Mouse (Mus musculus): ENCODE data around the gene Serpina16.
"Not testable (repeated sequence)": the region's sequence is repeated elsewhere in the genome, so short reads cannot be mapped to it uniquely, and the experiment has no call there.

Gene Serpina16

GRCm38 (mm10) chr12:103676039-103676438 lies at the start of gene Serpina16:
TSS of gene Serpina16 (minus strand) at chr12:103676139.
- CTCF ChIA-PET = no interaction called here

- CTCF ChIA-PET = no interaction called here
Observed at GRCm38 (mm10) chr12:103711537-103711936, 35.6 kb upstream of the Serpina16 start.

- CTCF ChIA-PET = no interaction called here
Observed at GRCm38 (mm10) chr12:103710405-103710804, 34.5 kb upstream of the Serpina16 start.

GRCm38 (mm10) chr12:103706113-103706512 lies 30.2 kb upstream of the Serpina16 start:
- CTCF ChIA-PET = no interaction called here

GRCm38 (mm10) chr12:103705547-103705946 lies 29.6 kb upstream of the Serpina16 start:
- CTCF ChIA-PET = no interaction called here

GRCm38 (mm10) chr12:103700144-103700750 lies 24.3 kb upstream of the Serpina16 start:
- CTCF ChIA-PET = no interaction called here

- CTCF ChIA-PET = no interaction called here
Observed at GRCm38 (mm10) chr12:103695429-103695828, 19.5 kb upstream of the Serpina16 start, which contains the start of gene Serpina1f. TSS of gene Serpina1f (minus strand) at chr12:103695529.

- CTCF ChIA-PET = no interaction called here
Observed at GRCm38 (mm10) chr12:103688221-103688814, 12.4 kb upstream of the Serpina16 start.

- CTCF ChIA-PET = no interaction called here
Observed at GRCm38 (mm10) chr12:103687021-103687420, 11.1 kb upstream of the Serpina16 start.

- CTCF ChIA-PET = no interaction called here
Observed at GRCm38 (mm10) chr12:103686050-103686449, 10.1 kb upstream of the Serpina16 start.

GRCm38 (mm10) chr12:103685386-103685785 lies 9.4 kb upstream of the Serpina16 start:
- CTCF ChIA-PET = no interaction called here

- CTCF ChIA-PET = no interaction called here
Observed at GRCm38 (mm10) chr12:103683775-103684174, 7.8 kb upstream of the Serpina16 start.

GRCm38 (mm10) chr12:103681739-103682138 lies 5.8 kb upstream of the Serpina16 start:
- CTCF ChIA-PET = no interaction called here

- CTCF ChIA-PET = no interaction called here
Observed at GRCm38 (mm10) chr12:103681169-103681568, 5.2 kb upstream of the Serpina16 start.

- CTCF ChIA-PET = not testable (repeated sequence)
Observed at GRCm38 (mm10) chr12:103679853-103680252, 3.9 kb upstream of the Serpina16 start.

GRCm38 (mm10) chr12:103673179-103673578 lies 2.8 kb downstream of the Serpina16 start:
- CTCF ChIA-PET = no interaction called here

GRCm38 (mm10) chr12:103671483-103671882 lies 4.5 kb downstream of the Serpina16 start:
- CTCF ChIA-PET = no interaction called here

- CTCF ChIA-PET = no interaction called here
Observed at GRCm38 (mm10) chr12:103670964-103671363, 5.0 kb downstream of the Serpina16 start.

GRCm38 (mm10) chr12:103670344-103670743 lies 5.6 kb downstream of the Serpina16 start:
- CTCF ChIA-PET = no interaction called here

GRCm38 (mm10) chr12:103665286-103665685 lies 10.7 kb downstream of the Serpina16 start:
- CTCF ChIA-PET = no interaction called here

- CTCF ChIA-PET = not testable (repeated sequence)
Observed at GRCm38 (mm10) chr12:103662053-103662452, 13.9 kb downstream of the Serpina16 start.

GRCm38 (mm10) chr12:103660076-103660475 lies 15.9 kb downstream of the Serpina16 start:
- CTCF ChIA-PET = no interaction called here

- CTCF ChIA-PET = no interaction called here
Observed at GRCm38 (mm10) chr12:103659171-103659570, 16.8 kb downstream of the Serpina16 start.

- CTCF ChIA-PET = no interaction called here
Observed at GRCm38 (mm10) chr12:103657991-103658390, 17.9 kb downstream of the Serpina16 start.
